Mouse (Mus musculus) thymus, postnatal 0 days (tissue): ENCODE measurements around the gene Lrrc1. TPM values are rescaled to one million over a fixed set of nuclear protein-coding genes. Genes with fewer than 3 reads are reported as not detected.

Experiments used
- DNase-seq: peaks from one replicate; pipeline ENCODE4 v3.0.0-alpha.2; 2015; ENCODE audit warnings: low spot score
- polyA plus RNA-seq: library from polyadenylated mRNA; unstranded; fragments of >200 nt; fragmentation: Nextera tagmentation; extraction: Ambion mirVana; gene quantifications from 2 replicates; pipeline ENCODE4 v1.2.1, GENCODE M21; 2015

Lrrc1 gene
- polyA plus RNA-seq, 1 experiment from 2014 or later: 25.7 TPM

GRCm38 (mm10) chr9:77502548-77503438 lies 41.9 kb downstream of the Lrrc1 start:
- no peak for DNase-seq

- DNase-seq: no peak
These were observed 42.5 kb downstream of the Lrrc1 start for GRCm38 (mm10) chr9:77502171-77502547.

- no peak for DNase-seq
These were observed 45.6 kb downstream of the Lrrc1 start for GRCm38 (mm10) chr9:77499084-77499483.

- no peak for DNase-seq
These were observed 46.3 kb downstream of the Lrrc1 start for GRCm38 (mm10) chr9:77498406-77498805.

GRCm38 (mm10) chr9:77497173-77497572 lies 47.5 kb downstream of the Lrrc1 start:
- DNase-seq: no peak

- no peak for DNase-seq
These were observed 48.1 kb downstream of the Lrrc1 start for GRCm38 (mm10) chr9:77496540-77497062.

GRCm38 (mm10) chr9:77494307-77494706 lies 50.4 kb downstream of the Lrrc1 start:
- DNase-seq: no peak

- no peak for DNase-seq
These were observed 56.1 kb downstream of the Lrrc1 start for GRCm38 (mm10) chr9:77488611-77489010.

GRCm38 (mm10) chr9:77487427-77487826 lies 57.2 kb downstream of the Lrrc1 start:
- DNase-seq: no peak

- no peak for DNase-seq
These were observed 58.8 kb downstream of the Lrrc1 start for GRCm38 (mm10) chr9:77485915-77486314.

GRCm38 (mm10) chr9:77484751-77485150 lies 59.9 kb downstream of the Lrrc1 start:
- DNase-seq: no peak

GRCm38 (mm10) chr9:77483559-77483958 lies 61.1 kb downstream of the Lrrc1 start:
- no peak for DNase-seq

- DNase-seq: no peak
These were observed 62.4 kb downstream of the Lrrc1 start for GRCm38 (mm10) chr9:77482281-77482680.

GRCm38 (mm10) chr9:77481380-77481779 lies 63.3 kb downstream of the Lrrc1 start:
- DNase-seq: no peak

GRCm38 (mm10) chr9:77480574-77481319 lies 63.9 kb downstream of the Lrrc1 start:
- peak; percentile 59 for DNase-seq

GRCm38 (mm10) chr9:77480001-77480400 lies 64.7 kb downstream of the Lrrc1 start:
- no peak for DNase-seq

GRCm38 (mm10) chr9:77478166-77478920 lies 66.3 kb downstream of the Lrrc1 start:
- no peak for DNase-seq

GRCm38 (mm10) chr9:77474535-77474934 lies 70.1 kb downstream of the Lrrc1 start:
- DNase-seq: no peak

GRCm38 (mm10) chr9:77472557-77472956 lies 72.1 kb downstream of the Lrrc1 start:
- no peak for DNase-seq

GRCm38 (mm10) chr9:77471646-77472220 lies 72.9 kb downstream of the Lrrc1 start:
- no peak for DNase-seq
